Mouse (Mus musculus): ENCODE results near the gene Tubal3. TPM values are rescaled to one million over a fixed set of nuclear protein-coding genes. Genes with fewer than 3 reads are reported as not detected.

Gene Tubal3
- 17.8 and 30.3 TPM in 2 replicates for polyA plus RNA-seq (2012; rRNA removed; ENCODE audit: low replicate concordance)

GRCm38 (mm10) chr13:3917571-3918311, at the start of gene Tubal3, which contains the start of gene Net1:
Gene Tubal3 (plus strand): TSS chr13:3918274.
Gene Net1 (minus strand): TSS chr13:3918220.

GRCm38 (mm10) chr13:3945249-3945648, 27.2 kb downstream of the Tubal3 start, which contains the start of gene Ucn3:
Gene Ucn3 (minus strand): TSS chr13:3945349.

Other genes with a start within 250 kb of the Tubal3 start
- gene Calml3, start 114.0 kb upstream of the Tubal3 start, polyA plus RNA-seq (2012; rRNA removed; ENCODE audit: low replicate concordance): not detected in 2 replicates
- gene Calm4, start 80.5 kb upstream of the Tubal3 start, polyA plus RNA-seq (2012; rRNA removed; ENCODE audit: low replicate concordance): not detected in 2 replicates
- not detected in 2 replicates for gene Calm5, start 64.1 kb upstream of the Tubal3 start, polyA plus RNA-seq (2012; rRNA removed; ENCODE audit: low replicate concordance)
- gene Net1, start 54 bp upstream of the Tubal3 start, polyA plus RNA-seq (2012; rRNA removed; ENCODE audit: low replicate concordance): 23.2 and 32.9 TPM in 2 replicates
- gene Ucn3, start 27.1 kb downstream of the Tubal3 start, polyA plus RNA-seq (2012; rRNA removed; ENCODE audit: low replicate concordance): 2.0 and 4.2 TPM in 2 replicates
- 0.40 and 1.2 TPM in 2 replicates for gene Akr1c14, start 130.7 kb downstream of the Tubal3 start, polyA plus RNA-seq (2012; rRNA removed; ENCODE audit: low replicate concordance)
- not detected in 2 replicates for gene Akr1c18, start 232.4 kb downstream of the Tubal3 start, polyA plus RNA-seq (2012; rRNA removed; ENCODE audit: low replicate concordance)

Data from duodenum, adult 2 months (tissue).